Mouse (Mus musculus) CH12F3 (cell line): ENCODE data around the gene Flt3l.
"Not testable (repeated sequence)": the region's sequence is repeated elsewhere in the genome, so short reads cannot be mapped to it uniquely, and the experiment has no call there.

Source experiments
- in situ Hi-C: fragments of 300-500 bp; cut with MboI; formaldehyde crosslinking; loops from 2 replicates; pipeline ENCODE4 v1.14.3; 2020; ENCODE audit warnings: low sequenced_read_pairs

Gene Flt3l

DNA sequence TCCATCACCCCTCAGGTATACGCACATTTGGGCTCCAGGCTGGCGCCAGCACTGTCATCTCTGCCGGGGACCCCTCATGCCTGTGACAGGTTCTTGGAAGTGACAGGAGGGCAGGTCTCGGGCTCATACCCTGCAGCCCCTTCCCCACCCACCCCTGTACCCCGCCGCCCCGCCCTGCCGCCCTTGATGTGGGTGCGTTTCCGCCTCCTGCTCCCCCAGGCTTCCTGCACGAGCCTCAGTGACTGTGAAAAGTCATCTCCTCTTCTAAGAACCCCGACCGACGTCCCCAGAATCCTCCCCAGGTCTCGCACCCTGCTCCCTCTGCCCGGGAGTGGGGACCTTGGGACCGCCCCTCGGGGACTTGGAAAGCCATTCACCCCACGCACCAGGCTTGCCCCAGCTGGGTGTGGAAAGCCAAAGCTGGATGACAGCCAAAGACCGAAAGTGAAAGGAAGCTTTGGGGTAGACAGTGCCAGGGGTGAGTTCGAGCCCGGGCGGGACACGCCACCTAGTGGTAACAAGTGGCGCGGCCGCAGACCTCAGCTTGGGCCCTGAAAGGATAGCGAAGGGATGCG is at the start of gene Flt3l, which contains the start of gene Gm45713:
Gene Flt3l (minus strand): TSS at position 440 of the 575 bp plus-strand sequence.
Gene Gm45713 (minus strand): TSS at position 239 of the 575 bp plus-strand sequence.
- in situ Hi-C loops = no loop called here

GRCm38 (mm10) chr7:45185921-45186320 is 49.7 kb upstream of the Flt3l start:
- in situ Hi-C loops = no loop called here

DNA sequence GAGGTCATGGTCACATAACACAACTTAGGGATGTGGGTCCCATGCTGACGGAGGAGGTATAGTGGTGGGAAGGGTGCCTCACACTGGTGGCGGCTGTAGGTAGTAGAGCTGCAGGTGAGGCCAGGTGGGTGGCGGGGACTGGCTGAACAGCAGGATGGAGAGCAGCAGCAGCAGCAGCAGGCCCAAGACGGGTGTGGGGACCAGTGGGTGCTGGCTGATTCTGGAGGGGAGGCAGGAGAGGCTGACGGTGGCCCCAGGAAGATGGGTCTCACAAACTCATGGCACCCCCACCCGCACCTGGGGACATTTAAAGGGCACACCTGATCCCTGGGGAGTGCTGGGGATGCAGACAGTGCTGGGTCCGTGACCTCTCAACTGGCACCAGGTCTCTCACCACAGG is 47.4 kb upstream of the Flt3l start:
- in situ Hi-C loops = no loop called here

GRCm38 (mm10) chr7:45182606-45183005 is 46.4 kb upstream of the Flt3l start:
- in situ Hi-C loops = no loop called here

GRCm38 (mm10) chr7:45182199-45182601 is 46.0 kb upstream of the Flt3l start:
- in situ Hi-C loops = no loop called here

DNA sequence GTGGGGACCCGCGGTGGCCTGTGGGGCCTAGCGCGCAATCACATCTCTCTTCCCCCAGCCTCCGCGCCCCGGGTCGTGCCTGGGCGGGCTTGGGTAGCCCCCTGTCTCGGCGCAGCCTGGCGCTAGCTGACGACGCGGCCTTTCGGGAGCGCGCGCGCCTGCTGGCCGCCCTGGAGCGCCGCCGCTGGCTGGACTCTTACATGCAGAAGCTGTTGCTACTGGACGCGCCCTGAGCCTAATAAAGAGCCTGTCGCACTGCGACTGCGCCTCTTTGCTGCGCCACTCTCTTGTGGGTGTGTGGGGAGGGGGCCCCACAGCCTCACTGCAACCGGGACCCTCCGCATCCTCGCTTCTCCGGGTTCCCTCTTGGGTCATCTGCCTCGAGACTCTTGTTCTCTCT is 45.3 kb upstream of the Flt3l start:
- in situ Hi-C loops = no loop called here

DNA sequence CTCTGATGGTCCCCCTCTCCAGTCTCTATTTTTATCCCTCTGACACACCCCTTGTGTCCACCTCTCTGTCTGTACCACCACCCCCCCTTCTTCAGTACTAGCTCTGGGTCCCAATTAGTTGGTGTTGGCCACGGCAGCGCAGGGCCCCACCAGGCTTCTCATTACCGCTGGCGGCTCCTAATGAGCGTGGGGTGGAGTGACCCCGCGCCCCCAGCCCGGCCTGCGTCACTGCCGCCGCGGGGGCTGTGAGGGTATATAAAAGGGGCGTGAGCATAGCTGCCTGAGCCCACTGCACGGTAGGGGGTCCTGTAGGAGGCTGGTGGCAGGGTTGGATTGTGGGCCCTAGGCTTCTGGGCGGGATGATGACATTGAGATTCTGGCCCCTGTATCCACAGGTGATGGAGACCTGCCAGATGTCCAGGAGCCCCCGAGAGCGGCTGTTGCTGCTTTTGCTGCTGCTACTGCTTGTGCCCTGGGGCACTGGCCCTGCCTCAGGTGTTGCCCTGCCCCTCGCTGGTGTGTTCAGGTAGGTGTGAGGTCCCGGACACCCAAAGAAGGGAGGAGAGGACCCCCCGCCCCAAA is 44.8 kb upstream of the Flt3l start, which contains the start of gene Pth2:
Gene Pth2 (plus strand): TSS at position 100 of the 582 bp plus-strand sequence.
- in situ Hi-C loops = no loop called here

DNA sequence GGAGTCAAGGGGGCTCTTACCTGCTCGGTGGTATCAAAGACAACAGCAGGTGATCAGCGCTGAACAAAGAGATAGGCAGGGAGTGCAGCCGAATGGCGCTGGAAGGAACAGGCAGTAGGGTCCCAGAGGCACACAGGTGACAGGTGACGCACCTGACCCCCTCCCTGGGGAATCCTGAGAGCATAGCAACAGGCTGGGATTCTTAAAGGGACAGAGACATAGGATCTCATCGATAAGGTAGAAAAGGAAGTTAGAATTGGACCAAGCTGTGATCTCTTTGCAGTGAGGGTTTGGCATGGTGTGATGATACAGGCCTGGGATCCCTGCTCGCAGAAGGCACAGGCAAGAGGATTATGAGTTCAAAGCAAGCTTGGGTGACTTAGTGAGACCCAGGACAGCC is 43.2 kb upstream of the Flt3l start, which contains the start of gene Gfy:
Gene Gfy (minus strand): TSS at position 101 of the 400 bp plus-strand sequence.
- in situ Hi-C loops = no loop called here

- in situ Hi-C loops = no loop called here
These were observed 42.3 kb upstream of the Flt3l start for GRCm38 (mm10) chr7:45178550-45178949.

DNA sequence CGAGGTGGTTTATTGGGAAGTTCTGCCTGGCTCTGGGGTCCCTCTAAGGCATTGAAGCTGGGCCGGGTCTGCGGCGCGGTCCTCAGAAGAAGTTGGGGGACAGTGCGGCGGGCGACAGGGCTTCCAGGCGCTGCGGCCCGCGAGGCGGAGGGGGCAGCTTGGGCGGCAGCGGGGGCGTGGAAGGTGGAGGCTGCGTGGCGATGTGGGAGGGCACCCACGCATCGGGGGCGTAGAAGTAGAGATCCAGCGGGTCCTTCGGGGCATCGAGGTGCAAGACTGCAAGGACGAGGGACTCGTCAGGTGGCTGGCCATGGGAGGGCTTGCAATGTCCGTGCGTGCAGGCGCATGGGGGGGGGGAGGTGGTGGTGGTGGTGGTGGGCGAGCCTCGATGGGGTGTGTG is 40.1 kb upstream of the Flt3l start:
- in situ Hi-C loops = no loop called here

- in situ Hi-C loops = no loop called here
These were observed 39.7 kb upstream of the Flt3l start for GRCm38 (mm10) chr7:45175929-45176328.

- in situ Hi-C loops = no loop called here
These were observed 39.2 kb upstream of the Flt3l start for GRCm38 (mm10) chr7:45175398-45175797.

GRCm38 (mm10) chr7:45174567-45175280 is 38.5 kb upstream of the Flt3l start:
- in situ Hi-C loops = no loop called here

GRCm38 (mm10) chr7:45173772-45174171 is 37.5 kb upstream of the Flt3l start:
- in situ Hi-C loops = not testable (repeated sequence)

DNA sequence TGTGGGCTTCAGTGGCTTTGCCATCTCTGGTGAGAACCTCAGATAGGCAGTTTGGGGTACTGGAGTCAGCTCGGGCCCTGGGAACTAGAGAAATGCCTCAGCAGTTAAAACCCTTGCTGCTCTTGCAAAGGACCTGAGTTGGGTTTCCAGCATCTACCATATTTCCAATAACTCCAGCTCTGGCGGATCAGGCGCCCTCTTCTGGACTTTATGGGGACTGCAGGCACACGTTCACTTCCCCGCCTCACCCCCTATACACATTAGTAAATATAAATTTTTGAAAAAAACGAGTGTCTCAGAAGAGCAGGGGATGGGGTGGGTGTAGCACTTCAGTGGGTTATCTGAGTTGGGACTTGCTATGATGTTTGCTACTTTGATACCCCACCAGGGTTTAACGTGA is 36.7 kb upstream of the Flt3l start:
- in situ Hi-C loops = no loop called here

GRCm38 (mm10) chr7:45169495-45169894 is 33.3 kb upstream of the Flt3l start:
- in situ Hi-C loops = no loop called here

DNA sequence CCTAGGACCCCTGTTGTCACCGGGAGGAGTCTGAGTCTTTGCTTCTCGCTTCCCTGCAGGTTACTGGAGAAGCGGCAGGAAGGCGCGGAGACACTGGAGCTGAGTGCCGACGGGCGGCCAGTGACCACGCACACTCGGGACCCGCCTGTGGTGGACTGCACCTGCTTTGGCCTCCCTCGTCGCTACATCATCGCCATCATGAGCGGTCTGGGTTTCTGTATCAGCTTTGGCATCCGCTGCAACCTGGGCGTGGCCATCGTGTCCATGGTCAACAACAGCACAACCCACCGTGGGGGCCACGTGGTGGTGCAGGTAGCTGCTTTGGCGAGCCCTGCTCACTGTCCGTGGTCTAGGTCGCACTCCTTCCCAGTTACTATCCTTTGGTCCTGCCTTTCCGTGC is 32.4 kb upstream of the Flt3l start:
- in situ Hi-C loops = no loop called here

GRCm38 (mm10) chr7:45167761-45168445 is 31.7 kb upstream of the Flt3l start:
- in situ Hi-C loops = no loop called here

DNA sequence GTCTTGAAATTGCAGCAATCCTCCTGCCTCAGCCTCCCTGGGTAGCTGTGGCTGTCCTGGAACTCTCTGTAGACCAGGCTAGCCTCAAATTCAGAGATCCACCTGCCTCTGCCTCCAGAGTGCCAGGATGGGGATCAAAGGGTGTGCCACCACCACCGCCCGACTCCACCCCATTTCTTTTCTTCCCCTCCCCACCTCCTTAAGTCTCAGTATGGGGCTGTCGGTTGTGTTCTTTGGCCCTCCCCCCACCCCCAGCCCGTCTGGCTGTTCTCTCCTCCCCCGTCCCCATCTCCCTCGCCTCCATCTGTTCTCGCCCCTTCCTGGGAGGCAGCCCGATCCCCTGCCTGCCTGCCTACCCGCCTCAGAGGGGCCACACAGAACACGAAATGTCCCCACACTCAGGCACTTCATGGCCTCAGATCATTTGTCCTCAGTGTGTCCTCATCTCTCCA is 30.7 kb upstream of the Flt3l start:
- in situ Hi-C loops = no loop called here

- in situ Hi-C loops = no loop called here
These were observed 29.5 kb upstream of the Flt3l start for GRCm38 (mm10) chr7:45165701-45166100.

DNA sequence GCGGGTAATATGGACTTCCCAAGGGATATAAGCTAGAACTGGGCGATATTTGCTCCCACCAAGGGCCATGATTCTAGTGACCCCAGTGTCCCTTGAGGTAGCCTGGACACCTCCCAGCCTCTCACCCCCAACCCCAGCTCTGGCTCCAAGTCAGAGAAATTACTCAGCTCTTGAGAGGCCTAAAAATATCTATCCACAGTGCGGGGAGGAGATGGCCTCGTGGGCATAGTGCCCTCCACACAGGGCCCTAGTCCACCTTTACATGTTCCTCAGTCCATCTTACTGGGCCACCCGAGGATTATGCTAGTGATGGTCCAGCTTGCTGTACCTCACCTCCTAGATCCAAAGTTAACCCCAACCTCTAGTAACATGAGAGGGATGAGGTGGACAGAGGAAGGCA is 28.6 kb upstream of the Flt3l start:
- in situ Hi-C loops = no loop called here
